Mouse (Mus musculus) brain, embryonic 14.5 days (tissue): ENCODE data around the gene Anapc7.

Experiments
- CTCF ChIP-seq: fragments of 200-500 bp; IDR thresholded peaks from 2 replicates; pipeline ENCODE4 v1.5.1; 2012; ENCODE audit warnings: inconsistent platforms, mild to moderate bottlenecking, moderate library complexity, borderline replicate concordance; ENCODE audit not compliant: insufficient read depth, insufficient read length; ENCODE audit errors: extremely low read depth
- POLR2A ChIP-seq: fragments of 200-500 bp; IDR thresholded peaks from 2 replicates; pipeline ENCODE4 v1.6.1; 2012; ENCODE audit warnings: mild to moderate bottlenecking, inconsistent platforms, borderline replicate concordance; ENCODE audit not compliant: poor library complexity, insufficient read depth, insufficient read length, severe bottlenecking; ENCODE audit errors: extremely low read depth

DNA sequence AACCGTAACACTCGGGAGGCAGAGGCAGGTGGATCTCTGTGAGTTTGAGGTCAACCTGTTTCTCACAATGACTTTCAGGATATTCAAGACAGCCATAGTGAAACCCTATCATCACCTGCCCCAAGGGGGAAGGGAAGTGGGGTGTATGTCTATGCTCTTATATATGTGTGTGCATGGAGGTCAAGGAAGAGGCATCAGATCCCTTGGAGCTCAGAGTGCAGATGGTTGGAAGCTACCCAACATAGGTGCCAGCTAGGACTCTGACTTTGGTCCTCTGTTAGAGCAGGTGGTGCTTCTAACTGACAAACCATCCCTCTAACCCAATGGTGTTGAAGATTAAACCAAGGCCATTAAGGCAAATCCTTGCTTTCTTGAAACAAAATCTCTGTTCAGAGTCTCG, 56.0 kb downstream of the Anapc7 start:
- no peak for TF ChIP-seq CTCF
- no peak for TF ChIP-seq POLR2A
